Mouse (Mus musculus): ENCODE measurements around the gene Gm40193. TPM values are rescaled to one million over a fixed set of nuclear protein-coding genes. Genes with fewer than 3 reads are reported as not detected.

Gene Gm40193
- polyA plus RNA-seq, 1 experiment from 2014 or later, result not detected

GRCm38 (mm10) chr11:70564276-70564873 lies 31.6 kb upstream of the Gm40193 start:
- Histone ChIP-seq H3K9me3 (replicated peaks) (no peaks in the 10 kb centered on the region), H3K27ac (0 out of 2 replicates have a peak overlapping the region, but pooled peaks have one; percentile 88), H3K9ac (peak overlapping the region; percentile 95; the same call in 1 of the 2 replicates), H3K4me1 (replicated peaks) (peaks cover 34% of the 10 kb centered on the region), H3K36me3 (no peaks in the 10 kb centered on the region), H3K27me3 (no peaks in the 10 kb centered on the region), H3K4me3 (peak overlapping the region; percentile 98), H3K4me2 (peak overlapping the region; percentile 91)
- WGBS, result 33% methylated on average over 4 of the region's 4 CpGs
- ATAC-seq (replicated peaks; ENCODE audit: insufficient number of reproducible peaks, insufficient read depth, low FRiP score, low read depth), result no peak

- peak overlapping the region; percentile 98 for H3K4me3 ChIP-seq
- ATAC-seq (replicated peaks; ENCODE audit: insufficient number of reproducible peaks, insufficient read depth, low FRiP score, low read depth), result no peak
- H3K4me2 ChIP-seq, result peak overlapping the region; percentile 91
- H3K27ac ChIP-seq, result peak overlapping the region; percentile 88
- H3K27me3 ChIP-seq, result no peaks in the 10 kb centered on the region
- H3K4me1 ChIP-seq (replicated peaks), result peaks cover 34% of the 10 kb centered on the region
- no peaks in the 10 kb centered on the region for H3K9me3 ChIP-seq (replicated peaks)
- WGBS, result 2% methylated on average over 25 of the region's 25 CpGs
- no peaks in the 10 kb centered on the region for H3K36me3 ChIP-seq
- peak overlapping the region; percentile 95 for H3K9ac ChIP-seq
These were observed 30.9 kb upstream of the Gm40193 start for GRCm38 (mm10) chr11:70563470-70564275.

GRCm38 (mm10) chr11:70562995-70563469 lies 30.3 kb upstream of the Gm40193 start:
- H3K36me3 ChIP-seq, result no peaks in the 10 kb centered on the region
- ATAC-seq (replicated peaks; ENCODE audit: insufficient number of reproducible peaks, insufficient read depth, low FRiP score, low read depth), result peak; percentile 11; the same call in 1 of the 2 replicates
- peak overlapping the region; percentile 91 for H3K4me2 ChIP-seq
- H3K27me3 ChIP-seq, result no peaks in the 10 kb centered on the region
- H3K9ac ChIP-seq, result peak overlapping the region; percentile 95
- no peaks in the 10 kb centered on the region for H3K9me3 ChIP-seq (replicated peaks)
- peak overlapping the region; percentile 88 for H3K27ac ChIP-seq
- 0% methylated on average over 27 of the region's 31 CpGs for WGBS
- H3K4me3 ChIP-seq, result peak overlapping the region; percentile 98
- peaks cover 34% of the 10 kb centered on the region for H3K4me1 ChIP-seq (replicated peaks)

- Histone ChIP-seq H3K4me2 (peak within 1 kb of the TSS; percentile 91), H3K4me1 (replicated peaks) (peaks cover 34% of the 10 kb centered on the region), H3K9ac (peak within 1 kb of the TSS; percentile 95), H3K27ac (peak within 1 kb of the TSS; percentile 88), H3K9me3 (replicated peaks) (no peaks in the 10 kb centered on the region), H3K4me3 (peak within 1 kb of the TSS; percentile 98), H3K36me3 (peaks cover 5% of the 10 kb centered on the region; the same call in 1 of the 2 replicates), H3K27me3 (no peaks in the 10 kb centered on the region)
- WGBS, result under 1% methylated on average over 54 of the region's 57 CpGs
- ATAC-seq (replicated peaks; ENCODE audit: insufficient number of reproducible peaks, insufficient read depth, low FRiP score, low read depth), result peak; percentile 89
These were observed 29.7 kb upstream of the Gm40193 start, which contains the start of gene Mink1 for GRCm38 (mm10) chr11:70562287-70562994. Gene Mink1, plus strand, starts transcription at chr11:70562881.

- H3K4me3 ChIP-seq, result peak overlapping the region; percentile 98
- H3K27ac ChIP-seq, result peak overlapping the region; percentile 88
- H3K36me3 ChIP-seq, result peaks cover 10% of the 10 kb centered on the region; the same call in 1 of the 2 replicates
- H3K4me1 ChIP-seq (replicated peaks), result peaks cover 31% of the 10 kb centered on the region
- H3K27me3 ChIP-seq, result no peaks in the 10 kb centered on the region
- no peaks in the 10 kb centered on the region for H3K9me3 ChIP-seq (replicated peaks)
- 1% methylated on average over 2 of the region's 2 CpGs for WGBS
- H3K9ac ChIP-seq, result peak overlapping the region; percentile 95
- ATAC-seq (replicated peaks; ENCODE audit: insufficient number of reproducible peaks, insufficient read depth, low FRiP score, low read depth), result no peak
- H3K4me2 ChIP-seq, result peak overlapping the region; percentile 91
These were observed 29.2 kb upstream of the Gm40193 start for GRCm38 (mm10) chr11:70561937-70562286.

GRCm38 (mm10) chr11:70557545-70557944 lies 24.8 kb upstream of the Gm40193 start:
- Histone ChIP-seq H3K27ac (no peak overlapping the region), H3K4me1 (replicated peaks) (peaks cover 7% of the 10 kb centered on the region), H3K4me2 (no peak overlapping the region), H3K9me3 (replicated peaks) (no peaks in the 10 kb centered on the region), H3K36me3 (peaks cover 24% of the 10 kb centered on the region), H3K4me3 (no peak overlapping the region), H3K27me3 (no peaks in the 10 kb centered on the region), H3K9ac (no peak overlapping the region)
- no peak for ATAC-seq (replicated peaks; ENCODE audit: insufficient number of reproducible peaks, insufficient read depth, low FRiP score, low read depth)
- WGBS, result 93% methylated on average over 9 of the region's 9 CpGs

GRCm38 (mm10) chr11:70553940-70554339 lies 21.2 kb upstream of the Gm40193 start:
- 48% methylated on average over 7 of the region's 7 CpGs for WGBS
- no peaks in the 10 kb centered on the region for H3K9me3 ChIP-seq (replicated peaks)
- no peak overlapping the region for H3K27ac ChIP-seq
- no peaks in the 10 kb centered on the region for H3K27me3 ChIP-seq
- no peak overlapping the region for H3K9ac ChIP-seq
- peaks cover 25% of the 10 kb centered on the region for H3K36me3 ChIP-seq
- no peak for ATAC-seq (replicated peaks; ENCODE audit: insufficient number of reproducible peaks, insufficient read depth, low FRiP score, low read depth)
- H3K4me2 ChIP-seq, result no peak overlapping the region
- no peaks in the 10 kb centered on the region for H3K4me1 ChIP-seq (replicated peaks)
- H3K4me3 ChIP-seq, result no peak overlapping the region

GRCm38 (mm10) chr11:70551526-70551925 lies 18.8 kb upstream of the Gm40193 start:
- WGBS, result 81% methylated on average over 8 of the region's 8 CpGs

GRCm38 (mm10) chr11:70544496-70544895 lies 11.8 kb upstream of the Gm40193 start:
- peak overlapping the region; percentile 10; the same call in 1 of the 2 replicates for H3K4me3 ChIP-seq
- peak overlapping the region; percentile 36 for H3K4me2 ChIP-seq
- WGBS, result 35% methylated on average over 7 of the region's 7 CpGs
- peaks cover 22% of the 10 kb centered on the region for H3K4me1 ChIP-seq (replicated peaks)
- no peak for ATAC-seq (replicated peaks; ENCODE audit: insufficient number of reproducible peaks, insufficient read depth, low FRiP score, low read depth)
- H3K9ac ChIP-seq, result no peak overlapping the region
- H3K9me3 ChIP-seq (replicated peaks), result no peaks in the 10 kb centered on the region
- peaks cover 5% of the 10 kb centered on the region; the same call in 1 of the 2 replicates for H3K36me3 ChIP-seq
- 0 out of 2 replicates have a peak overlapping the region, but pooled peaks have one; percentile 53 for H3K27ac ChIP-seq
- H3K27me3 ChIP-seq, result no peaks in the 10 kb centered on the region

More at GRCm38 (mm10) chr11:70551526-70551925, 18.8 kb upstream of the Gm40193 start:
- Histone ChIP-seq H3K9ac (no peak overlapping the region), H3K4me2 (no peak overlapping the region), H3K9me3 (replicated peaks) (no peaks in the 10 kb centered on the region), H3K4me1 (replicated peaks) (no peaks in the 10 kb centered on the region), H3K27ac (no peak overlapping the region), H3K27me3 (no peaks in the 10 kb centered on the region), H3K36me3 (peaks cover 18% of the 10 kb centered on the region), H3K4me3 (no peak overlapping the region)
- no peak for ATAC-seq (replicated peaks; ENCODE audit: insufficient number of reproducible peaks, insufficient read depth, low FRiP score, low read depth)

GRCm38 (mm10) chr11:70541415-70541814 lies 8.7 kb upstream of the Gm40193 start:
- WGBS, result 62% methylated on average over 5 of the region's 5 CpGs
- Histone ChIP-seq H3K9ac (no peak overlapping the region), H3K4me2 (peak overlapping the region; percentile 83), H3K27me3 (no peaks in the 10 kb centered on the region), H3K36me3 (no peaks in the 10 kb centered on the region; the same call in 1 of the 2 replicates), H3K4me3 (peak overlapping the region; percentile 83), H3K27ac (no peak overlapping the region), H3K9me3 (replicated peaks) (no peaks in the 10 kb centered on the region), H3K4me1 (replicated peaks) (peaks cover 25% of the 10 kb centered on the region)
- no peak for ATAC-seq (replicated peaks; ENCODE audit: insufficient number of reproducible peaks, insufficient read depth, low FRiP score, low read depth)

GRCm38 (mm10) chr11:70540928-70541327 lies 8.2 kb upstream of the Gm40193 start:
- Histone ChIP-seq H3K27ac (peak overlapping the region; percentile 83; the same call in 1 of the 2 replicates), H3K27me3 (no peaks in the 10 kb centered on the region), H3K4me2 (peak overlapping the region; percentile 83), H3K4me1 (replicated peaks) (peaks cover 25% of the 10 kb centered on the region), H3K9me3 (replicated peaks) (no peaks in the 10 kb centered on the region), H3K9ac (peak overlapping the region; percentile 77), H3K4me3 (peak overlapping the region; percentile 83), H3K36me3 (no peaks in the 10 kb centered on the region)
- 92% methylated on average over 7 of the region's 7 CpGs for WGBS
- no peak for ATAC-seq (replicated peaks; ENCODE audit: insufficient number of reproducible peaks, insufficient read depth, low FRiP score, low read depth)

Measured in heart, embryonic 15.5 days (tissue).